Mouse (Mus musculus): ENCODE measurements around the gene Evl. TPM values are rescaled to one million over a fixed set of nuclear protein-coding genes. Genes with fewer than 3 reads are reported as not detected.

The Evl gene
- total and polyA plus RNA-seq, 3 experiments, result 3.2 to 29.3 (median 11.3) TPM

- TF ChIP-seq ZMIZ1 (IDR thresholded peaks at IDR 0.05; ENCODE audit: low read depth, low read length) (no peak), BHLHE40 (IDR thresholded peaks at IDR 0.05; ENCODE audit: low read depth, low read length) (no peak), TCF12 (IDR thresholded peaks at IDR 0.05; ENCODE audit: low read depth, low read length) (no peak), POLR2AphosphoS2 (IDR thresholded peaks at IDR 0.05; ENCODE audit: low read depth, low read length) (no peak), EP300 (IDR thresholded peaks at IDR 0.05; ENCODE audit: low read length) (no peak), JUND (conservative IDR thresholded peaks at IDR 0.05; ENCODE audit: low read depth, low read length) (no peak), RCOR1 (conservative IDR thresholded peaks at IDR 0.05; ENCODE audit: low read depth, low read length) (no peak), MAFK (IDR thresholded peaks at IDR 0.05; ENCODE audit: insufficient replicate concordance, low read length) (no peak)
- Histone ChIP-seq H3K4me1 (ENCODE audit: control insufficient read depth in 1 of 2, insufficient read depth in 2 of 2) (no peaks in the 10 kb centered on the region), H3K4me2 (ENCODE audit: insufficient read depth, low read depth, poor library complexity, severe bottlenecking) (no peak overlapping the region), H3K27ac (ENCODE audit: insufficient read depth, low read depth) (no peak overlapping the region), H3K9me3 (replicated peaks; ENCODE audit: low read length) (no peaks in the 10 kb centered on the region), H3K4me3 (replicated peaks in 1 of 3; ENCODE audit: low read depth in 2 of 3, low read length in 2 of 3, poor library complexity in 1 of 3) (no peak overlapping the region), H3K27me3 (replicated peaks) (no peaks in the 10 kb centered on the region), H3K36me3 (replicated peaks in 1 of 2; ENCODE audit: control insufficient read depth in 1 of 2, insufficient read depth in 1 of 2, low read length in 1 of 2) (peaks cover 0 to 65% of the 10 kb centered on the region in 2 experiments), H3K9ac (ENCODE audit: insufficient read depth, low read depth) (no peak overlapping the region), H3K79me2 (replicated peaks; ENCODE audit: control insufficient read depth, extremely low read depth, insufficient read depth, poor library complexity, severe bottlenecking) (no peaks in the 10 kb centered on the region)
- in situ Hi-C loops (cut with MboI; ENCODE audit: low pct_ligation_motif_present, low pct_unique_long_range_greater_than_20kb, low sequenced_read_pairs) (no loop called here), dilution Hi-C loops (cut with MboI; ENCODE audit: extremely low pct_ligation_motif_present, extremely low pct_unique_long_range_greater_than_20kb, low sequenced_read_pairs) (no loop called here)
- no peak for DNase-seq (ENCODE audit: extremely low read depth)
These were observed 118.4 kb downstream of the Evl start for GRCm38 (mm10) chr12:108672908-108673307.

GRCm38 (mm10) chr12:108673546-108673945 is 119.0 kb downstream of the Evl start:
- Histone ChIP-seq H3K9me3 (replicated peaks; ENCODE audit: low read length) (no peaks in the 10 kb centered on the region), H3K27ac (ENCODE audit: insufficient read depth, low read depth) (no peak overlapping the region), H3K9ac (ENCODE audit: insufficient read depth, low read depth) (no peak overlapping the region), H3K4me2 (ENCODE audit: insufficient read depth, low read depth, poor library complexity, severe bottlenecking) (no peak overlapping the region), H3K36me3 (replicated peaks in 1 of 2; ENCODE audit: control insufficient read depth in 1 of 2, insufficient read depth in 1 of 2, low read length in 1 of 2) (peaks cover 0 to 62% of the 10 kb centered on the region in 2 experiments), H3K4me1 (ENCODE audit: control insufficient read depth in 1 of 2, insufficient read depth in 2 of 2) (no peaks in the 10 kb centered on the region), H3K79me2 (replicated peaks; ENCODE audit: control insufficient read depth, extremely low read depth, insufficient read depth, poor library complexity, severe bottlenecking) (no peaks in the 10 kb centered on the region), H3K27me3 (replicated peaks) (no peaks in the 10 kb centered on the region), H3K4me3 (replicated peaks in 1 of 3; ENCODE audit: low read depth in 2 of 3, low read length in 2 of 3, poor library complexity in 1 of 3) (no peak overlapping the region)
- TF ChIP-seq PAX5 (IDR thresholded peaks at IDR 0.05; ENCODE audit: low read length), result no peak
- TF ChIP-seq ZNF384 (IDR thresholded peaks at IDR 0.05; ENCODE audit: low read depth, low read length), result no peak
- TF ChIP-seq JUN (IDR thresholded peaks at IDR 0.05; ENCODE audit: insufficient read depth, low read depth, low read length), result no peak
- no peak for TF ChIP-seq POLR2AphosphoS2 (IDR thresholded peaks at IDR 0.05; ENCODE audit: low read depth, low read length)
- no peak for TF ChIP-seq RCOR1 (conservative IDR thresholded peaks at IDR 0.05; ENCODE audit: low read depth, low read length)
- no peak for TF ChIP-seq NRF1 (IDR thresholded peaks at IDR 0.05; ENCODE audit: low read depth, low read length)
- TF ChIP-seq SMC3 (IDR thresholded peaks at IDR 0.05; ENCODE audit: low read depth, low read length), result no peak
- TF ChIP-seq UBTF (IDR thresholded peaks at IDR 0.05; ENCODE audit: low read depth, low read length), result no peak
- no peak for TF ChIP-seq MEF2A (IDR thresholded peaks at IDR 0.05; ENCODE audit: borderline replicate concordance, low read depth, low read length)
- no peak for DNase-seq (ENCODE audit: extremely low read depth)
- dilution Hi-C loops (cut with MboI; ENCODE audit: extremely low pct_ligation_motif_present, extremely low pct_unique_long_range_greater_than_20kb, low sequenced_read_pairs), result no loop called here
- in situ Hi-C loops (cut with MboI; ENCODE audit: low pct_ligation_motif_present, low pct_unique_long_range_greater_than_20kb, low sequenced_read_pairs), result no loop called here
